Mouse (Mus musculus) limb, embryonic 14.5 days (tissue): ENCODE data around the gene Zfp217. TPM values are rescaled to one million over a fixed set of nuclear protein-coding genes. Genes with fewer than 3 reads are reported as not detected.
"Not testable (repeated sequence)": the region's sequence is repeated elsewhere in the genome, so short reads cannot be mapped to it uniquely, and the experiment has no call there.

Source experiments
- ATAC-seq: fragments of 200-750 bp; cut with Nextera tagmentation; 2 replicates; pipeline ENCODE4 v1.8.0; 2017; ENCODE audit warnings: low read depth, moderate number of reproducible peaks, moderate TSS enrichment; ENCODE audit not compliant: low FRiP score
- DNase-seq: peaks from one replicate; pipeline ENCODE4 v3.0.0-alpha.2; 2015; ENCODE audit warnings: low spot score
- H3K27ac ChIP-seq: fragments of 300-500 bp; sonication (generic); replicated peaks from 2 replicates; pipeline ENCODE4 v1.5.1; 2014; ENCODE audit warnings: low read depth, mild to moderate bottlenecking, low read length, moderate library complexity, mixed read lengths
- H3K27me3 ChIP-seq: fragments of 300-500 bp; sonication (generic); 2 replicates; pipeline ENCODE4 v1.6.1; 2014; ENCODE audit warnings: low read length, mixed read lengths; ENCODE audit not compliant: control insufficient read depth, insufficient read depth
- H3K36me3 ChIP-seq: fragments of 300-500 bp; sonication (generic); 2 replicates; pipeline ENCODE4 v1.6.1; 2014; ENCODE audit warnings: mild to moderate bottlenecking, low read length, moderate library complexity, mixed read lengths; ENCODE audit not compliant: control insufficient read depth, insufficient read depth
- H3K4me1 ChIP-seq: fragments of 300-500 bp; sonication (generic); 2 replicates; pipeline ENCODE4 v1.6.1; 2014; ENCODE audit warnings: antibody characterized with exemption, low read length, mixed read lengths; ENCODE audit not compliant: control insufficient read depth, insufficient read depth
- H3K4me2 ChIP-seq: fragments of 300-500 bp; sonication (generic); replicated peaks from 2 replicates; pipeline ENCODE4 v1.6.1; 2014; ENCODE audit warnings: low read depth, mild to moderate bottlenecking, low read length, moderate library complexity; ENCODE audit not compliant: severe bottlenecking
- H3K4me3 ChIP-seq: fragments of 300-500 bp; sonication (generic); replicated peaks from 2 replicates; pipeline ENCODE4 v1.5.1; 2014; ENCODE audit warnings: low read length
- H3K9ac ChIP-seq: fragments of 300-500 bp; sonication (generic); 2 replicates; pipeline ENCODE4 v1.6.1; 2014; ENCODE audit warnings: mild to moderate bottlenecking, low read depth, low read length, moderate library complexity; ENCODE audit not compliant: severe bottlenecking
- H3K9me3 ChIP-seq: fragments of 300-500 bp; sonication (generic); 2 replicates; pipeline ENCODE4 v1.6.1; 2016; ENCODE audit warnings: low read length; ENCODE audit not compliant: control insufficient read depth
- POLR2A ChIP-seq: fragments of 200-500 bp; IDR thresholded peaks from 2 replicates; pipeline ENCODE4 v1.8.0; 2012; ENCODE audit warnings: inconsistent platforms, mild to moderate bottlenecking, moderate library complexity, borderline replicate concordance; ENCODE audit not compliant: insufficient read depth, insufficient read length; ENCODE audit errors: extremely low read depth
- WGBS: fragments of 180-500 bp; shearing (Covaris S2); extraction: QIAGEN DNeasy Blood & Tissue Kit; methylation state at CpG from one replicate; pipeline ENCODE4 v1.1.7; 2014; 5-methylcytosine and 5-hydroxymethylcytosine counted together
- polyA plus RNA-seq, 2 experiments: library from polyadenylated mRNA; depleted of rRNA in 1 of 2; stranded (reverse) in 1 of 2; unstranded in 1 of 2; fragments of >200 nt; fragmentation: Nextera tagmentation in 1 of 2; extraction: Ambion mirVana in 1 of 2; gene quantifications; 2 replicates each; pipeline versions ENCODE4 v1.2.1 to v1.2.3; 2012 to 2014

Zfp217 gene
- polyA plus RNA-seq, 2 experiments: 4.0 to 11.7 TPM

DNA sequence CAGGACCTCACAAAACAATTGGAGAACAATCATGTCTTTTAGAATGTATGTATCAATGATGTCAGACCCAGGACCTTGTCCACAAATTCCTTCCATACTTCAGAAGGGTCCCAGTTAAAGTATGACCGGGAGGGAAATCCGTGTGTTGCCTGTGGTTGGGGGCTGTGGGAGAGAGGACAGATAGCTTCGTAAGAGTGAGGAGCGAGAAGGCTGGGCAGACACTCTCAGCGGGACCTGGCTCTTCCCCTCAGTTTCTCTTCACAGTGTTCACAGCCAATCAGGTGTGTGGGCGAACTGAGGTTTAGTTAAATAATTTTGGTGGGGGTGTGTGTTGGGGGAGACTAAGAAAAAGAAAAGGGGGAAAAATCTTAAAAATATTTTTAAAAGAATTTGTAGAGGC, 34.0 kb upstream of the Zfp217 start:
- Histone ChIP-seq H3K4me2 (no peak overlapping the region), H3K9me3 (no peaks in the 10 kb centered on the region), H3K27me3 (no peaks in the 10 kb centered on the region), H3K9ac (no peak overlapping the region), H3K27ac (no peak overlapping the region), H3K4me1 (0 out of 2 replicates have a peak, but pooled peaks cover 5% of the 10 kb centered on the region), H3K4me3 (no peak overlapping the region), H3K36me3 (no peaks in the 10 kb centered on the region)
- WGBS: 87% methylated on average over 6 of the region's 6 CpGs
- ATAC-seq: no peak
- no peak for TF ChIP-seq POLR2A
- no peak for DNase-seq

DNA sequence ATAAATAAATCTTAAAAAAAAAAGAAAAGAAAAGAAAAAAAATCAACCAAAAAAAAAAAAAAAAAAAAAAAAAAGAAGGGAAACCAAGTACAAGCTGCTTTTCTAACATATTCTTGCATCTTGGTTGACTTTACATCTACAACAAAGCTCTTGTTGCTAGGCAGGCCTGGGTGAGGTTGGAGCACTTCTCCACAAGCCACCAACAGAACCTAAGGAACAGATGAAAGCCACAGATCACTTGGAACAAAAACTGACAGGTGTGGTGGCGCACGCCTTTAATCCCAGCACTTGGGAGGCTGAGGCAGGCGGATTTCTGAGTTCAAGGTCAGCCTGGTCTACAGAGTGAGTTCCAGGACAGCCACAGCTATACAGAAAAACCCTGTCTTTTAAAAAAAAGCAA, 32.9 kb upstream of the Zfp217 start:
- H3K27me3 ChIP-seq, H3K9me3 ChIP-seq, H3K36me3 ChIP-seq, H3K4me3 ChIP-seq, H3K27ac ChIP-seq, H3K9ac ChIP-seq, DNase-seq, H3K4me2 ChIP-seq, ATAC-seq: not testable (repeated sequence)
- H3K4me1 ChIP-seq: 0 out of 2 replicates have a peak, but pooled peaks cover 10% of the 10 kb centered on the region
- 96% methylated on average over 3 of the region's 3 CpGs for WGBS

DNA sequence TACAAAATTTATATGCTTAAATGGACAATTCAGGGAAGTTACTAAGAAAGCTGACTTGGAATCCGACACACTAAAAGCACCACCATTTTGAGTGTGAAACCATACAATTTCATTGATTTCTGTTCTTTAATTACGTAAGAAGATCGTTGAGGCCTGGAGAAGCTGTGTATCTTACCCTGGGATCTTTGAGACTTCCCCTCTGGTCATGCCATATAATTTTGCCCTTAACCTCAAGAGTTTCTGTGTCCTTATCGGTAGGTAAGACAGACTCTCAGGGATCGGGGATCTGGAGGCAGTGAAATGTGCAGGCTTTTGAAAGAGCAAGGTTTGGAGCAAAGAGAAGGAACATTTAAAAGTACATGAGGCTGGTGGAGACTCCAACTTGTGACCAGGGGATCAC, 31.4 kb upstream of the Zfp217 start:
- TF ChIP-seq POLR2A: no peak
- WGBS: 90% methylated on average over 5 of the region's 5 CpGs
- no peak for ATAC-seq

DNA sequence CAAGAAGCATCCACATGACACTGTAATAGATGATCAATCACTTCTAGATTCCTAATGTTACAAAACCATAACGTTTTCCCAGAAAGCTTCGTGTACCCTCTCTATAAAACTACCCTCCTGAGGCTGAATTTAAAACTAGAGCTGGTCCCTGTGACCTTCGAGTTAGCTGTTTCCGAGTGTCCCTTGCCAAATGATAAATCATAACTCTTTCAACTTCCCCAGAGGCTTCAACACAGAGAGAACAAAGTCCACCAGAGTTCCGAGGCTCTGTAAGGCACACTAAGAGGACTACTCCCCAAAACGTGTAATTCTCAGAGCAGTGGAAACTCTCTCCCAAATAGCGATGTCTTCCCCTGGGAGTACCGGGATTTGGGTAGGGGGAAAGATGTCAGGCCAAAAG, 29.4 kb upstream of the Zfp217 start:
- H3K9me3 ChIP-seq: no peaks in the 10 kb centered on the region
- H3K4me2 ChIP-seq: no peak overlapping the region
- TF ChIP-seq POLR2A: no peak
- no peak overlapping the region for H3K9ac ChIP-seq
- 27% methylated on average over 8 of the region's 8 CpGs for WGBS
- H3K36me3 ChIP-seq: no peaks in the 10 kb centered on the region
- H3K4me3 ChIP-seq: no peak overlapping the region
- ATAC-seq (no peak), DNase-seq (no peak)
- no peaks in the 10 kb centered on the region for H3K27me3 ChIP-seq
- H3K27ac ChIP-seq: no peak overlapping the region
- peaks cover 12% of the 10 kb centered on the region for H3K4me1 ChIP-seq

More for the DNA sequence above, 31.4 kb upstream of the Zfp217 start:
- H3K36me3 ChIP-seq: no peaks in the 10 kb centered on the region
- no peak overlapping the region for H3K27ac ChIP-seq
- no peaks in the 10 kb centered on the region for H3K27me3 ChIP-seq
- no peak overlapping the region for H3K4me2 ChIP-seq
- H3K4me1 ChIP-seq: peaks cover 14% of the 10 kb centered on the region
- no peak overlapping the region for H3K9ac ChIP-seq
- DNase-seq: no peak
- no peaks in the 10 kb centered on the region for H3K9me3 ChIP-seq
- H3K4me3 ChIP-seq: no peak overlapping the region

DNA sequence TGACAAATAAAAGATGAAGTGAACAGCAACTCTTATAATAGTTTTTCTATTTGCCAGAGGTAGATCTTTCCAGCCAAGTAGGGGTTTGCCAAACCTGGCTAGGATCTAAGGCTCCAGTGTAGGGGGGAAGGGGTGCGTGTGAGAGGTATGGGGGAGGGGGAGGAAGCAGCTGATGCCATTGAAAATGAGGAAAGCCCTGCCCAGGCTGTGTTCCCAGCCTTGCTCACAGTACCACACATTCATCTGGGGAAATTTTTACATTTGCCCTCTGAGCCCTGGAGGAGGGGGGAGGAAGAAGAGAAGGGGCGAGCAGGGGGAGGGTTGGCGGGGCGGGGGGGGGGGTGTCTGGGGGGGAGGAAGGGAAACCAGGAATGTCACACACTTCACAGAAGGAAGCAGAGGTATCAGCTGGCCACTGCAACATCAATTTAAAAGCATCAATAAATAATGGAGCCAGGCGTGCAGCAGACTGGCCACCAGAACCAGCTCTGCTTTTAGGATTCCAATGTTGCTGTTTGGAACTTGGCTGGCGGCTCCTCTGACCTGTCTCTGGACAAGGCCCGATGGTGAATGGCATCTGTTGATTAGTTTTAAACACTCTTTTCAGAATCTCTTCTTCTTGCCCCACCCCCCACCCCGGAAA, 28.5 kb upstream of the Zfp217 start:
- no peak overlapping the region for H3K4me3 ChIP-seq
- no peak overlapping the region for H3K9ac ChIP-seq
- 19% methylated on average over 8 of the region's 8 CpGs for WGBS
- H3K4me1 ChIP-seq: peaks cover 12% of the 10 kb centered on the region
- no peak overlapping the region for H3K4me2 ChIP-seq
- H3K36me3 ChIP-seq: no peaks in the 10 kb centered on the region
- no peaks in the 10 kb centered on the region for H3K27me3 ChIP-seq
- no peak for TF ChIP-seq POLR2A
- DNase-seq (no peak), ATAC-seq (peak; percentile 55; the same call in 1 of the 2 replicates)
- H3K9me3 ChIP-seq: no peaks in the 10 kb centered on the region
- no peak overlapping the region for H3K27ac ChIP-seq
